ENCODE assay signal across 10 mouse cellular contexts in the genomic region with DNA sequence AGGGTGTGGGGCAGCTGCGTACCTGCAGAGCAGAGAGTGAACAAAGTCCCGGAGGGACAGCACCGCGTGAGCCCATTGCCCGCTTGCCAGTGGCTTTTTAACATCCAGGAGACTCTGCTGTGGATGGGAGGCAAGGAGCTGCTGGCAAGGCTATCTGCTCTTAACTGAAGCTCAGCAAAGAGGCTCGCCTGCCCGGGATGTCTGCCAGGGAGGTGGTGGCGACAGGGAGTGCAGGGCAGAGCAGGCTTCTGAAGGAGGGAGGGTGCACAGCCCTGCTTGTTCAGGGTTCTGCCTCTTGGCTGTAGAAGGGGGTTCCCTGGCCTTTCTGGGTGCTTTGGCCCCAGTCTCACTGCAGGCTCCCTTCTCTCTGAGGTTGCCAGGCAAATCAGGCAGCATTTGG. TPM values are rescaled to one million over a fixed set of nuclear protein-coding genes. Genes with fewer than 3 reads are reported as not detected.
DNase-seq lines count a peak whose midpoint lies in the region; ATAC-seq and TF ChIP-seq lines count a peak whose summit lies in the region.
"Had no signal": no experiment of that assay in that cellular context is flagged by ENCODE, and none has a peak within 500 bp of the region (broad histone marks: within the 10 kb centered on the region; RNA-seq: fewer than 3 reads in every experiment).

No protein-coding gene starts in this region.

- no peaks in the 10 kb centered on the region for H3K27me3 ChIP-seq in forebrain, embryonic 15.5 days
- no peaks in the 10 kb centered on the region for H3K27me3 ChIP-seq in forebrain, embryonic 11.5 days (ENCODE audit: control insufficient read depth, insufficient read depth, low read length)
- no peaks in the 10 kb centered on the region for H3K27me3 ChIP-seq in kidney, embryonic 15.5 days
- H3K27me3 ChIP-seq: heart, embryonic 15.5 days; liver, embryonic 15.5 days had no signal

- H3K36me3 ChIP-seq in forebrain, embryonic 15.5 days: no peaks in the 10 kb centered on the region
- H3K36me3 ChIP-seq in forebrain, embryonic 11.5 days (ENCODE audit: control insufficient read depth, insufficient read depth, low read length): no peaks in the 10 kb centered on the region; the same call in 1 of the 2 replicates
- peaks cover 66% of the 10 kb centered on the region for H3K36me3 ChIP-seq in kidney, embryonic 15.5 days
- H3K36me3 ChIP-seq: heart, embryonic 15.5 days had no signal

- 0 out of 2 replicates have a peak, but pooled peaks cover 3% of the 10 kb centered on the region for H3K4me1 ChIP-seq in forebrain, embryonic 15.5 days
- H3K4me1 ChIP-seq in forebrain, embryonic 11.5 days (replicated peaks; ENCODE audit: control insufficient read depth, insufficient read depth, low read length): no peaks in the 10 kb centered on the region
- H3K4me1 ChIP-seq in lung, adult 2 months (ENCODE audit: control insufficient read depth, insufficient read depth, low read length): no peaks in the 10 kb centered on the region
- no peaks in the 10 kb centered on the region for H3K4me1 ChIP-seq in kidney, embryonic 15.5 days
- H3K4me1 ChIP-seq: heart, embryonic 15.5 days had no signal

- ATAC-seq in forebrain, embryonic 15.5 days (replicated peaks): no peak; the same call in 1 of the 2 replicates
- no peak for ATAC-seq in forebrain, embryonic 11.5 days (replicated peaks; ENCODE audit: low FRiP score)
- ATAC-seq in kidney, embryonic 15.5 days (replicated peaks; ENCODE audit: low FRiP score): no peak

- no peak for TF ChIP-seq CTCF in lung, adult 2 months (IDR thresholded peaks at IDR 0.05; ENCODE audit: insufficient read depth, low read length)

- DNase-seq in forebrain, embryonic 11.5 days (ENCODE audit: low spot score): no peak
- peak; percentile 38 for DNase-seq in urinary bladder, postnatal 14 days (ENCODE audit: low spot score)
- no peak for DNase-seq in urinary bladder, adult 2 months (ENCODE audit: low spot score)
- peak; percentile 72 to 74 for DNase-seq in layer of hippocampus, postnatal 10 days (ENCODE audit: low spot score in 2 of 2)
- DNase-seq in lung, adult 2 months: no peak
- DNase-seq in embryo, embryonic 9.5 days (ENCODE audit: extremely low spot score): no peak

- WGBS in forebrain, embryonic 15.5 days: 79% methylated on average over 8 of the region's 8 CpGs
- 87% methylated on average over 8 of the region's 8 CpGs for WGBS in forebrain, embryonic 11.5 days
- 81% methylated on average over 8 of the region's 8 CpGs for WGBS in lung, adult 2 months
- WGBS in kidney, embryonic 15.5 days: 92% methylated on average over 8 of the region's 8 CpGs

- H3K4me3 ChIP-seq in forebrain, embryonic 15.5 days: no peak overlapping the region
- H3K4me3 ChIP-seq in forebrain, embryonic 11.5 days (ENCODE audit: low read depth, low read length): no peak overlapping the region
- no peak overlapping the region for H3K4me3 ChIP-seq in lung, adult 2 months (replicated peaks; ENCODE audit: extremely low read depth, low read depth, low read length)
- H3K4me3 ChIP-seq in kidney, embryonic 15.5 days (replicated peaks): no peak overlapping the region
- H3K4me3 ChIP-seq: heart, embryonic 15.5 days; liver, embryonic 15.5 days had no signal

- no peak overlapping the region for H3K9ac ChIP-seq in forebrain, embryonic 15.5 days (replicated peaks)
- no peak overlapping the region for H3K9ac ChIP-seq in forebrain, embryonic 11.5 days (ENCODE audit: low read length)
- H3K9ac ChIP-seq in kidney, embryonic 15.5 days: no peak overlapping the region
- H3K9ac ChIP-seq: heart, embryonic 15.5 days; liver, embryonic 15.5 days had no signal

- no peak overlapping the region for H3K4me2 ChIP-seq in forebrain, embryonic 15.5 days (replicated peaks)
- H3K4me2 ChIP-seq in forebrain, embryonic 11.5 days (ENCODE audit: low read depth, low read length, severe bottlenecking): no peak overlapping the region
- H3K4me2 ChIP-seq in kidney, embryonic 15.5 days: no peak overlapping the region
- H3K4me2 ChIP-seq: heart, embryonic 15.5 days; liver, embryonic 15.5 days had no signal

- TF ChIP-seq POLR2A in lung, adult 2 months (IDR thresholded peaks at IDR 0.05; ENCODE audit: borderline replicate concordance, extremely low read depth, low read depth, low read length): no peak

- H3K9me3 ChIP-seq in forebrain, embryonic 15.5 days: no peaks in the 10 kb centered on the region
- H3K9me3 ChIP-seq in forebrain, embryonic 11.5 days (ENCODE audit: control insufficient read depth, low read length): no peaks in the 10 kb centered on the region
- H3K9me3 ChIP-seq in kidney, embryonic 15.5 days (replicated peaks): no peaks in the 10 kb centered on the region
- H3K9me3 ChIP-seq: heart, embryonic 15.5 days; liver, embryonic 15.5 days had no signal

- H3K27ac ChIP-seq in forebrain, embryonic 15.5 days (replicated peaks): 0 out of 2 replicates have a peak overlapping the region, but pooled peaks have one; percentile 3
- no peak overlapping the region for H3K27ac ChIP-seq in forebrain, embryonic 11.5 days (ENCODE audit: low read depth, low read length)
- H3K27ac ChIP-seq in kidney, embryonic 15.5 days: no peak overlapping the region
- H3K27ac ChIP-seq: heart, embryonic 15.5 days; liver, embryonic 15.5 days had no signal

RNA-seq across cellular contexts. Expression of a gene that starts 50.4 kb away (rescaled TPM):
- polyA plus RNA-seq in forebrain, embryonic 15.5 days (2015; fragmentation: Nextera tagmentation; extraction: Ambion mirVana): 240 and 243 TPM in 2 replicates
- polyA plus RNA-seq in forebrain, embryonic 11.5 days (2014; fragmentation: Nextera tagmentation; extraction: Ambion mirVana): 76.0 and 88.3 TPM in 2 replicates
- polyA plus RNA-seq in urinary bladder, adult 2 months (2012; rRNA removed): 1.3 and 2.8 TPM in 2 replicates
- total RNA-seq in layer of hippocampus, postnatal 10 days (2021): 100 to 1,000 TPM; 129 to 138 TPM
- 1.7 and 4.0 TPM in 2 replicates for polyA plus RNA-seq in lung, adult 2 months (2012; rRNA removed)
- 3.1 and 5.9 TPM in 2 replicates for polyA plus RNA-seq in kidney, embryonic 15.5 days (2015; fragmentation: Nextera tagmentation; extraction: Ambion mirVana)

Comparison
In these comparisons a context has a peak if more than half of its experiments do, and no peak if none do; other contexts are left out.
1. DNase-seq: peak in urinary bladder, postnatal 14 days (single experiment) and layer of hippocampus, postnatal 10 days (2 of 2); none in forebrain, embryonic 11.5 days (single experiment), urinary bladder, adult 2 months (single experiment), lung, adult 2 months (single experiment) and embryo, embryonic 9.5 days (single experiment).
2. RNA of a gene that starts 50.4 kb away (polyA plus RNA-seq): 240 to 243 TPM in forebrain, embryonic 15.5 days and 76.0 to 88.3 TPM in forebrain, embryonic 11.5 days; 3.1 to 5.9 TPM in kidney, embryonic 15.5 days, 1.7 to 4.0 TPM in lung, adult 2 months and 1.3 to 2.8 TPM in urinary bladder, adult 2 months; every median in the first group is over 10 times any median in the second.